Mouse (Mus musculus): ENCODE results near the gene Sp100. TPM values are rescaled to one million over a fixed set of nuclear protein-coding genes. Genes with fewer than 3 reads are reported as not detected.
"Not testable (repeated sequence)": the region's sequence is repeated elsewhere in the genome, so short reads cannot be mapped to it uniquely, and the experiment has no call there.

The Sp100 gene
- polyA plus RNA-seq (2012) = 0.02 TPM in 2 replicates

DNA sequence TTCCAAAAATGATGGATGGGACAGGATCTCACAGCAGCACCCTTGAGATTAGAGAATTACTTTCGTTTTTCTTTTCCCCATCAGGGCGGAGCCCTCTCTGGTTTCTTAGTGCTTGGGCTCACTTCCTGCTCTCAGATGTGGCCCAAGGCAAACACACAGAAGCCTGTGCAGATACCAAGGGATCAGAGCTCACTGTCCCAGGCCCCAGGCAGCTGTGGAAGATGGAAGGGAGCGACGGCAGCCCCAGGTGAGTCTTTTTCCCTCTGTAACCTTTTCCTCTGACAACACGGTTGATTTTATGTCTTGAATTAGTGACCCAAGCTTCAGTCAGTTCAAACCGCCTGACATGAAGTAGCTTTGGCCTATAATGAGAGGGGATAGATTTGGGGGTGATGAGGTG lies at the start of gene Sp100:
Gene Sp100 (plus strand): TSS at position 108 of the 400 bp plus-strand sequence.
- not testable (repeated sequence) for H3K4me1 ChIP-seq (ENCODE audit: control insufficient read depth); H3K4me3 ChIP-seq (replicated peaks); H3K27me3 ChIP-seq (ENCODE audit: control insufficient read depth); H3K36me3 ChIP-seq (ENCODE audit: control insufficient read depth); H3K9me3 ChIP-seq (ENCODE audit: control insufficient read depth, low read length)

- not testable (repeated sequence) for H3K36me3 ChIP-seq (ENCODE audit: control insufficient read depth); H3K4me3 ChIP-seq (replicated peaks); H3K9me3 ChIP-seq (ENCODE audit: control insufficient read depth, low read length); H3K4me1 ChIP-seq (ENCODE audit: control insufficient read depth); H3K27me3 ChIP-seq (ENCODE audit: control insufficient read depth)
Observed at GRCm38 (mm10) chr1:85600078-85600477, 49.7 kb upstream of the Sp100 start, which contains the start of gene Sp140. Gene Sp140, plus strand, starts transcription at chr1:85600378.

GRCm38 (mm10) chr1:85600794-85601193 lies 49.0 kb upstream of the Sp100 start:
- H3K27me3 ChIP-seq (ENCODE audit: control insufficient read depth); H3K9me3 ChIP-seq (ENCODE audit: control insufficient read depth, low read length); H3K36me3 ChIP-seq (ENCODE audit: control insufficient read depth); H3K4me3 ChIP-seq (replicated peaks); H3K4me1 ChIP-seq (ENCODE audit: control insufficient read depth): not testable (repeated sequence)

DNA sequence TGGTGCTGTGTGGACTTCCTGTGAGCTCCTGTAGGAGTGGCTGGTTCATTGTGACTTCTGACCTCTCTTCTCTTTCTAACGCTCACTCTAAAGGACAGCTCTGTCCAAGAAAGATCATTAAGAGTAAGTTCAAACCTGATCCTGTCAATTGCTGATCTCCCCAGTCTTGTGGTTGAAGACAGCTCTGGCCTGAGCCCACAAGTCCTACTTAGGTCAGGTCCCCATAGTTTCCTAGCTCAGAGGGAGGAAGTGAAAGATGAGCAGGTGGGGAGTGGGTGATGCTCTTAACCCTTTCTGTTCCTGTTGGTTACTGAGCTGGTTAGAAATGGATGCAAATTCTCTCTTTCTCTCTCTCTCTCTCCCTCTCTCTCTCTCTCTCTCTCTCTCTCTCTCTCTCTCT lies 45.4 kb upstream of the Sp100 start:
- not testable (repeated sequence) for H3K4me1 ChIP-seq (ENCODE audit: control insufficient read depth); H3K4me3 ChIP-seq (replicated peaks); H3K27me3 ChIP-seq (ENCODE audit: control insufficient read depth); H3K36me3 ChIP-seq (ENCODE audit: control insufficient read depth); H3K9me3 ChIP-seq (ENCODE audit: control insufficient read depth, low read length)

DNA sequence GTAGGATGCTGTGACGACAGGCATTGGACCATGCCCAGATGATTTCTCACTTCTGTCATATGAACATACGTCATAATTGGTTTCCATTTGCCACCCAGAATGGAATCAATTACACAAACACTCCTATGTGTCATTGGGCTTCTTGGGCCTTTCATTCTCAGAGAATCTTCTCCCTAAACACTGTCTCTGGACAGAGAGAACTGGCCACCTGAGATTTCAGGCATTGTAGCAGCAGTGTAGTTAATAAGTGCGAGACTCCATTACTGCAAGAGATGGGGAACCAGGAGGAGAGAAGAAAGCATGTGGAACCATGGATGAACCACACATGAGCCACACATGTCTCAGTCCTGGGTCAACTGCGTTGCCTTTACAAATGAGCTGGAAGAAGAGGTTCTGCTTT lies 41.4 kb upstream of the Sp100 start:
- H3K4me3 ChIP-seq (replicated peaks); H3K9me3 ChIP-seq (ENCODE audit: control insufficient read depth, low read length); H3K4me1 ChIP-seq (ENCODE audit: control insufficient read depth); H3K36me3 ChIP-seq (ENCODE audit: control insufficient read depth); H3K27me3 ChIP-seq (ENCODE audit: control insufficient read depth): not testable (repeated sequence)

- H3K36me3 ChIP-seq (ENCODE audit: control insufficient read depth); H3K27me3 ChIP-seq (ENCODE audit: control insufficient read depth); H3K9me3 ChIP-seq (ENCODE audit: control insufficient read depth, low read length); H3K4me3 ChIP-seq (replicated peaks); H3K4me1 ChIP-seq (ENCODE audit: control insufficient read depth): not testable (repeated sequence)
Observed at GRCm38 (mm10) chr1:85610581-85610980, 39.2 kb upstream of the Sp100 start.

- H3K36me3 ChIP-seq (ENCODE audit: control insufficient read depth); H3K9me3 ChIP-seq (ENCODE audit: control insufficient read depth, low read length); H3K4me1 ChIP-seq (ENCODE audit: control insufficient read depth); H3K4me3 ChIP-seq (replicated peaks); H3K27me3 ChIP-seq (ENCODE audit: control insufficient read depth): not testable (repeated sequence)
Observed at GRCm38 (mm10) chr1:85615096-85615495, 34.7 kb upstream of the Sp100 start.

- not testable (repeated sequence) for H3K27me3 ChIP-seq (ENCODE audit: control insufficient read depth); H3K36me3 ChIP-seq (ENCODE audit: control insufficient read depth); H3K9me3 ChIP-seq (ENCODE audit: control insufficient read depth, low read length)
Observed at GRCm38 (mm10) chr1:85615819-85616218, 34.0 kb upstream of the Sp100 start.

DNA sequence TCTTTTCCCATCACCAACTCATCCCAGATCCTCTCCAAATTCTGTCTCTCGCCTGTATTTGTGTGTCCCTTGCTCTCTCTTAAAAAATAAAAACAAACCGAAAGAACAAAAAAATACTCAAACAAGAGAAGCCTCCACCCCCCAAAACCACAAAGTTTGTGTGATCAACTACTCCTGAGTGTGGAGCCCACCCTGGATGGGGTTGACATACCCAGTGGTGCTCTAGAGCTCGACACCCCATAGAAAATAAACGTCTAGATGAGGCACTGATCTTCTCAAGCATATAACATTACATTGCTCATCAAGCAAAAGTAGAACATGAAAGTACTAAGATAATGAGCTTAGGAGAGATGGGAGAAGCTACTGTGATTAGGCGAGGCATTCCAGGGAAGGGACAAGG lies 32.6 kb upstream of the Sp100 start:
- not testable (repeated sequence) for H3K9me3 ChIP-seq (ENCODE audit: control insufficient read depth, low read length); H3K27me3 ChIP-seq (ENCODE audit: control insufficient read depth); H3K4me3 ChIP-seq (replicated peaks); H3K36me3 ChIP-seq (ENCODE audit: control insufficient read depth); H3K4me1 ChIP-seq (ENCODE audit: control insufficient read depth)

More at GRCm38 (mm10) chr1:85615819-85616218, 34.0 kb upstream of the Sp100 start:
- H3K4me3 ChIP-seq (replicated peaks); H3K4me1 ChIP-seq (ENCODE audit: control insufficient read depth): not testable (repeated sequence)

- H3K9me3 ChIP-seq (ENCODE audit: control insufficient read depth, low read length); H3K36me3 ChIP-seq (ENCODE audit: control insufficient read depth); H3K4me1 ChIP-seq (ENCODE audit: control insufficient read depth); H3K4me3 ChIP-seq (replicated peaks); H3K27me3 ChIP-seq (ENCODE audit: control insufficient read depth): not testable (repeated sequence)
Observed at GRCm38 (mm10) chr1:85618689-85619088, 31.1 kb upstream of the Sp100 start.

DNA sequence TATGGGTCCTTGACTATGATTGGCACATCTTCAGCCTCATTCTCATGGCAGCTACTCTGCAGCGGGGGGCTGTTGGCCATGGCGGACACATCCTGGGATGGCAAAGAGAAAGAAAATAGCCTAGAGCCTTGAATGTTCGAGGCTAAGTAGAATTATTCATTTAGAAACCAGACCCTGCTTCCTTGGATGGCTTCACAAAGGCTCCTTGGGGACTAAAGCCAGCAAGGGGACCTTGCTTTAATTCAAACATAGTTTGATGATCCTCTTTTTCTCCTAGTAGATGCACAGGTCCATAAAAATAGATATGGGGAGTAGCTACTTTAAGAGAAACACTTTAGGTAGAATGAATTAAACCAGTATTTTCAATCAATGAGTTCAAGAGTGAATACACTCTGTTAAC lies 12.9 kb upstream of the Sp100 start:
- H3K4me3 ChIP-seq (replicated peaks); H3K36me3 ChIP-seq (ENCODE audit: control insufficient read depth); H3K27me3 ChIP-seq (ENCODE audit: control insufficient read depth); H3K9me3 ChIP-seq (ENCODE audit: control insufficient read depth, low read length); H3K4me1 ChIP-seq (ENCODE audit: control insufficient read depth): not testable (repeated sequence)

DNA sequence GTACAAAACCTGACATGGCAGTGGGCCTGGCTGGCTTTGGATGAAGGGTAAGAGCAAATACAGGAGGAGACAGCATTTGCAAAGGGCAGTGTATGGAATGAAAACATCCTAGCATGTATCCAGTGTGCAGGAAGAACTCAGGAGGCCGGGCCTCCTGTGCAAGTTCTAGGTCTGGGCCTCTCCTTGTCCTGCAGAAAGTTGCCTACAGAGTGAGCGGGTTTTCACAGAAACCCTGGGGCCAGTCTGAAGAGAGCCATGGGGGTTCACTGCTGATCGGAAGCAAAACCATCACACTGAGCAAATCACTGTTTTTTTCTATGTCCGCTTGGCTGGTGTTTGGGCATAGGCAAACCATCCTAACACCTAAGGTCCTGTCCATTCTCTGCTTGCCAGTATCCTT lies 11.6 kb upstream of the Sp100 start:
- not testable (repeated sequence) for H3K27me3 ChIP-seq (ENCODE audit: control insufficient read depth); H3K4me3 ChIP-seq (replicated peaks); H3K9me3 ChIP-seq (ENCODE audit: control insufficient read depth, low read length); H3K36me3 ChIP-seq (ENCODE audit: control insufficient read depth); H3K4me1 ChIP-seq (ENCODE audit: control insufficient read depth)

DNA sequence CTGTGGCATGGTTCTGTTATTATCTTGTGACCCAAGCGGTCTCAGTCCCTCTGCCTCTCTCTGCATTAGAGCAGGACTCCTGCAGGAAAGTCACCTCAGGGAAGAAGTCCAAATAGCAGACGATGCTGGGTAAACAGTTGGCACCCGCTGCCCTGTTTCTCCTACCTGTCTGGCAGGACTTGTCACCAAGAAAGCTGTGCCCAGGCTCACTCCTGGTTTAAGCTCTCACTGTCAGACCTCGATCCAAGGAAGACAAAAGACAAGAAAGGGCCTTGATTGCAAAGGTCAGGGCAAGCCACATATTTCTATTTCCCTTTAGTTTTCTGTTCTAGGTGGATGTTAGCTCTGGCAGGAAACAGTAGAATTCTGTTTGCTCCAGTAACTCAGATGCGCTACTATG lies 736 bp downstream of the Sp100 start:
- not testable (repeated sequence) for H3K36me3 ChIP-seq (ENCODE audit: control insufficient read depth); H3K4me1 ChIP-seq (ENCODE audit: control insufficient read depth); H3K27me3 ChIP-seq (ENCODE audit: control insufficient read depth); H3K4me3 ChIP-seq (replicated peaks); H3K9me3 ChIP-seq (ENCODE audit: control insufficient read depth, low read length)

DNA sequence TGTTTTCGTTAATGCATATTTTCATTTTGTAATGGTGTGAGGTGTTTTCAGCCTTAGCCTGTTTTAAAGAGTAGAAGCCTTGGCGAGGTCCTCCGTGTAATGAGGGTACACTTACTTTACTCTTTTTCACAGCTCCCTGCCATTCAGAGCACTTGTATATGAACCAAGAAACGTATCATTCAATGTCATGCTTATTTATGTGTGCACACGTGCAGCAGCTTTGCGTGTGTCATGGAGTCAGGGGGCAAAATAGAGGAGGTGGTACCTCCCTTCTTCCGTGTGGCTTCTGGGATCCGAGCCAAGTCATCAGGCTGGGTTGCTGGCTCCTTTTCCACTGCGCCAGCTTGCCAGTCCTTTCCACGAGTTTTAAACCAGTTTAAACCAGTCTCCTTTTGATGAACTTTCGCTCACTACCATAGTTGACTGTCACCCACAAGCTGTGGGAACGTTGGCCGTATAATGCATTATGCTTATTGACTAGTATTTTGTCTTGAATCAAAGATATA lies 2.0 kb downstream of the Sp100 start:
- not testable (repeated sequence) for H3K4me3 ChIP-seq (replicated peaks); H3K9me3 ChIP-seq (ENCODE audit: control insufficient read depth, low read length); H3K27me3 ChIP-seq (ENCODE audit: control insufficient read depth); H3K4me1 ChIP-seq (ENCODE audit: control insufficient read depth); H3K36me3 ChIP-seq (ENCODE audit: control insufficient read depth)

DNA sequence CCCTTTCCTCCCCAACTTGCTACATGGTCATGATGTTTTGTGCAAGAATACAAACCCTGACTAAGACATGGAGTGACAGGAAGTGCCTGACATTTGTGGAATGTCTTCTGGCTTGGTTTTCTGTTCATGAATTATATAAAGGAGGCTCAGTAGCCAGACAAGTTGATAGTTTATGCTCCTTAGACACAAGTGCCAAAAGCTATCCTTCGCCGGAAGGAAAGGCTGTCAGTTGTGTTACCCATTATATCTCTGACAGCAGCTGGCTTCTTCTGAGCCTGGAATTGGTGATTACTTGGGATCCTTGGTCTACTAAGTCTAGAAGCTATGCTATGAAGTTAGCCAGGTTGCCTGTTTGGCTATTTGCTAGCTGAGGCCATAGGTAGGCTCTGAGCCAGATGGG lies 7.4 kb downstream of the Sp100 start:
- H3K36me3 ChIP-seq (ENCODE audit: control insufficient read depth); H3K27me3 ChIP-seq (ENCODE audit: control insufficient read depth); H3K9me3 ChIP-seq (ENCODE audit: control insufficient read depth, low read length); H3K4me3 ChIP-seq (replicated peaks); H3K4me1 ChIP-seq (ENCODE audit: control insufficient read depth): not testable (repeated sequence)

Data from erythroblast, embryonic 14.5 days (primary cell).